Mouse (Mus musculus) forebrain, embryonic 10.5 days (tissue): ENCODE results near the gene BC049352. TPM values are rescaled to one million over a fixed set of nuclear protein-coding genes. Genes with fewer than 3 reads are reported as not detected.
A peak's percentile ranks its signal among the peaks of the same experiment; 100 is the strongest.

Experiments
- DNase-seq: peaks from one replicate; pipeline ENCODE4 v3.0.0-alpha.2; 2017; ENCODE audit warnings: low spot score; ENCODE audit errors: extremely low spot score
- H3K27ac ChIP-seq: fragments of 300-500 bp; sonication (generic); 2 replicates; pipeline ENCODE4 v1.5.1; 2016; ENCODE audit warnings: mild to moderate bottlenecking
- H3K27me3 ChIP-seq: fragments of 300-500 bp; sonication (generic); 2 replicates; pipeline ENCODE4 v1.6.1; 2016; ENCODE audit warnings: mild to moderate bottlenecking; ENCODE audit not compliant: poor library complexity, severe bottlenecking
- H3K36me3 ChIP-seq: fragments of 300-500 bp; sonication (generic); replicated peaks from 2 replicates; pipeline ENCODE4 v1.6.1; 2016; ENCODE audit warnings: mild to moderate bottlenecking, moderate library complexity
- H3K4me1 ChIP-seq: fragments of 300-500 bp; sonication (generic); 2 replicates; pipeline ENCODE4 v1.6.1; 2016
- H3K4me3 ChIP-seq: fragments of 300-500 bp; sonication (generic); 2 replicates; pipeline ENCODE4 v1.5.1; 2016; ENCODE audit warnings: mild to moderate bottlenecking, moderate library complexity
- H3K9me3 ChIP-seq: fragments of 300-500 bp; sonication (generic); 2 replicates; pipeline ENCODE4 v1.6.1; 2016; ENCODE audit warnings: mild to moderate bottlenecking, moderate library complexity
- WGBS: fragments of 180-500 bp; shearing (Covaris S2); methylation state at CpG from one replicate; pipeline ENCODE4 v1.1.7; 2016; 5-methylcytosine and 5-hydroxymethylcytosine counted together
- polyA plus RNA-seq: library from polyadenylated mRNA; unstranded; fragments of >200 nt; fragmentation: Nextera tagmentation; extraction: Ambion mirVana; gene quantifications from 2 replicates; pipeline ENCODE4 v1.2.1, GENCODE M21; 2016

Gene BC049352
- polyA plus RNA-seq, 1 experiment from 2014 or later, result not detected

GRCm38 (mm10) chr9:45201319-45201947 is 19.6 kb downstream of the BC049352 start:
- H3K9me3 ChIP-seq, result no peaks in the 10 kb centered on the region
- H3K27me3 ChIP-seq, result no peaks in the 10 kb centered on the region
- peaks cover 5% of the 10 kb centered on the region for H3K4me1 ChIP-seq
- no peak for DNase-seq
- H3K36me3 ChIP-seq, result no peaks in the 10 kb centered on the region
- 88% methylated on average over 5 of the region's 5 CpGs for WGBS
- H3K4me3 ChIP-seq, result no peak overlapping the region
- H3K27ac ChIP-seq, result no peak overlapping the region

GRCm38 (mm10) chr9:45202021-45202798 is 20.4 kb downstream of the BC049352 start:
- no peaks in the 10 kb centered on the region for H3K9me3 ChIP-seq
- no peak overlapping the region for H3K4me3 ChIP-seq
- no peak overlapping the region for H3K27ac ChIP-seq
- H3K4me1 ChIP-seq, result peaks cover 5% of the 10 kb centered on the region
- no peaks in the 10 kb centered on the region for H3K27me3 ChIP-seq
- H3K36me3 ChIP-seq, result no peaks in the 10 kb centered on the region
- 78% methylated on average over 9 of the region's 9 CpGs for WGBS
- no peak for DNase-seq

- 76% methylated on average over 8 of the region's 8 CpGs for WGBS
- DNase-seq, result no peak
Observed at GRCm38 (mm10) chr9:45203797-45204410, 22.1 kb downstream of the BC049352 start, which contains the start of gene Tmprss4. Tmprss4 (minus strand) TSS chr9:45204092.

GRCm38 (mm10) chr9:45205143-45205542 is 23.3 kb downstream of the BC049352 start:
- WGBS, result 85% methylated on average over 5 of the region's 5 CpGs
- no peaks in the 10 kb centered on the region for H3K27me3 ChIP-seq

More at GRCm38 (mm10) chr9:45203797-45204410, 22.1 kb downstream of the BC049352 start, which contains the start of gene Tmprss4:
- peaks cover 5% of the 10 kb centered on the region for H3K4me1 ChIP-seq
- no peak within 1 kb of the TSS for H3K27ac ChIP-seq
- no peaks in the 10 kb centered on the region for H3K27me3 ChIP-seq
- no peaks in the 10 kb centered on the region for H3K36me3 ChIP-seq
- H3K9me3 ChIP-seq, result no peaks in the 10 kb centered on the region
- H3K4me3 ChIP-seq, result no peak within 1 kb of the TSS

GRCm38 (mm10) chr9:45206121-45206520 is 24.3 kb downstream of the BC049352 start:
- no peak for DNase-seq
- WGBS, result 76% methylated on average over 4 of the region's 4 CpGs
- H3K4me3 ChIP-seq, result no peak overlapping the region
- no peak overlapping the region for H3K27ac ChIP-seq
- H3K4me1 ChIP-seq, result peaks cover 5% of the 10 kb centered on the region
- H3K9me3 ChIP-seq, result no peaks in the 10 kb centered on the region
- H3K36me3 ChIP-seq, result no peaks in the 10 kb centered on the region
- no peaks in the 10 kb centered on the region for H3K27me3 ChIP-seq

More at GRCm38 (mm10) chr9:45205143-45205542, 23.3 kb downstream of the BC049352 start:
- Histone ChIP-seq H3K4me3 (no peak overlapping the region), H3K36me3 (no peaks in the 10 kb centered on the region), H3K27ac (no peak overlapping the region), H3K9me3 (no peaks in the 10 kb centered on the region), H3K4me1 (peaks cover 5% of the 10 kb centered on the region)
- DNase-seq, result no peak

GRCm38 (mm10) chr9:45207015-45207743 is 25.4 kb downstream of the BC049352 start:
- H3K4me1 ChIP-seq, result peaks cover 8% of the 10 kb centered on the region
- H3K36me3 ChIP-seq, result no peaks in the 10 kb centered on the region
- H3K4me3 ChIP-seq, result no peak overlapping the region
- no peak overlapping the region for H3K27ac ChIP-seq
- no peaks in the 10 kb centered on the region for H3K27me3 ChIP-seq
- 87% methylated on average over 7 of the region's 7 CpGs for WGBS
- no peak for DNase-seq
- H3K9me3 ChIP-seq, result no peaks in the 10 kb centered on the region

GRCm38 (mm10) chr9:45212001-45212400 is 30.2 kb downstream of the BC049352 start:
- Histone ChIP-seq H3K36me3 (no peaks in the 10 kb centered on the region), H3K4me3 (no peak overlapping the region), H3K27me3 (no peaks in the 10 kb centered on the region), H3K4me1 (peaks cover 4% of the 10 kb centered on the region; the same call in 1 of the 2 replicates), H3K27ac (no peak overlapping the region), H3K9me3 (no peaks in the 10 kb centered on the region)
- DNase-seq, result no peak
- 81% methylated on average over 6 of the region's 6 CpGs for WGBS

- Histone ChIP-seq H3K36me3 (no peaks in the 10 kb centered on the region), H3K27ac (no peak overlapping the region), H3K4me3 (no peak overlapping the region), H3K9me3 (no peaks in the 10 kb centered on the region), H3K27me3 (no peaks in the 10 kb centered on the region), H3K4me1 (peaks cover 4% of the 10 kb centered on the region; the same call in 1 of the 2 replicates)
- WGBS, result 82% methylated on average over 11 of the region's 11 CpGs
- no peak for DNase-seq
Observed at GRCm38 (mm10) chr9:45215526-45216179, 33.8 kb downstream of the BC049352 start.

- no peak overlapping the region for H3K4me3 ChIP-seq
- no peak overlapping the region for H3K27ac ChIP-seq
- no peaks in the 10 kb centered on the region for H3K36me3 ChIP-seq
- 87% methylated on average over 3 of the region's 3 CpGs for WGBS
- H3K27me3 ChIP-seq, result no peaks in the 10 kb centered on the region
- no peaks in the 10 kb centered on the region for H3K4me1 ChIP-seq
- no peaks in the 10 kb centered on the region for H3K9me3 ChIP-seq
- no peak for DNase-seq
Observed at GRCm38 (mm10) chr9:45219644-45220043, 37.8 kb downstream of the BC049352 start.

- H3K9me3 ChIP-seq, result no peaks in the 10 kb centered on the region
- no peak overlapping the region for H3K4me3 ChIP-seq
- H3K36me3 ChIP-seq, result no peaks in the 10 kb centered on the region
- WGBS, result 23% methylated on average over 6 of the region's 6 CpGs
- peak; percentile 87 for DNase-seq
- no peaks in the 10 kb centered on the region for H3K27me3 ChIP-seq
- no peak overlapping the region for H3K27ac ChIP-seq
- H3K4me1 ChIP-seq, result no peaks in the 10 kb centered on the region
Observed at GRCm38 (mm10) chr9:45221567-45221966, 39.8 kb downstream of the BC049352 start.

GRCm38 (mm10) chr9:45229359-45229758 is 47.6 kb downstream of the BC049352 start:
- 88% methylated on average over 8 of the region's 8 CpGs for WGBS
- Histone ChIP-seq H3K27ac (no peak overlapping the region), H3K36me3 (no peaks in the 10 kb centered on the region), H3K4me1 (no peaks in the 10 kb centered on the region), H3K9me3 (no peaks in the 10 kb centered on the region), H3K4me3 (no peak overlapping the region), H3K27me3 (no peaks in the 10 kb centered on the region)
- no peak for DNase-seq

- H3K4me1 ChIP-seq, result peaks cover 4% of the 10 kb centered on the region; the same call in 1 of the 2 replicates
- H3K27me3 ChIP-seq, result no peaks in the 10 kb centered on the region
- H3K27ac ChIP-seq, result no peak overlapping the region
- 90% methylated on average over 6 of the region's 6 CpGs for WGBS
- no peak overlapping the region for H3K4me3 ChIP-seq
- H3K9me3 ChIP-seq, result no peaks in the 10 kb centered on the region
- no peak for DNase-seq
- no peaks in the 10 kb centered on the region for H3K36me3 ChIP-seq
Observed at GRCm38 (mm10) chr9:45235668-45236227, 53.9 kb downstream of the BC049352 start.
